In genomic region chr8:72365826-72366225, GRCm38 (mm10) we compare ENCODE assay signal across 9 mouse cellular contexts. TPM values are rescaled to one million over a fixed set of nuclear protein-coding genes. Genes with fewer than 3 reads are reported as not detected.
DNase-seq lines count a peak whose midpoint lies in the region; ATAC-seq and TF ChIP-seq lines count a peak whose summit lies in the region.
"Had no signal": no experiment of that assay in that cellular context is flagged by ENCODE, and none has a peak within 500 bp of the region (broad histone marks: within the 10 kb centered on the region; RNA-seq: fewer than 3 reads in every experiment).

No protein-coding gene starts in this region.

- peaks cover 100% of the 10 kb centered on the region for H3K36me3 ChIP-seq in forebrain, embryonic 10.5 days (replicated peaks)
- H3K36me3 ChIP-seq in heart, embryonic 16.5 days (ENCODE audit: control insufficient read depth, insufficient read depth), result peaks cover 49% of the 10 kb centered on the region
- peaks cover 34% of the 10 kb centered on the region for H3K36me3 ChIP-seq in liver, embryonic 14.5 days (replicated peaks; ENCODE audit: control insufficient read depth, insufficient read depth, low read depth)
- H3K36me3 ChIP-seq in neural tube, embryonic 14.5 days (ENCODE audit: control insufficient read depth, insufficient read depth, low read length), result peaks cover 58% of the 10 kb centered on the region

- H3K9ac ChIP-seq in heart, embryonic 16.5 days (ENCODE audit: low read length), result no peak overlapping the region
- no peak overlapping the region for H3K9ac ChIP-seq in liver, embryonic 14.5 days (replicated peaks)
- H3K9ac ChIP-seq in neural tube, embryonic 14.5 days (replicated peaks; ENCODE audit: low read depth, low read length), result no peak overlapping the region
- H3K9ac ChIP-seq: embryonic facial prominence, embryonic 12.5 days had no signal

- no peak overlapping the region for H3K27ac ChIP-seq in forebrain, embryonic 10.5 days
- H3K27ac ChIP-seq in heart, embryonic 16.5 days (ENCODE audit: low read length), result no peak overlapping the region
- H3K27ac ChIP-seq in liver, embryonic 14.5 days, result no peak overlapping the region
- H3K27ac ChIP-seq in neural tube, embryonic 14.5 days (ENCODE audit: low read depth, low read length), result no peak overlapping the region
- H3K27ac ChIP-seq: embryonic facial prominence, embryonic 12.5 days had no signal

- WGBS in forebrain, embryonic 10.5 days, result 26% methylated on average over 3 of the region's 3 CpGs
- 16% methylated on average over 3 of the region's 3 CpGs for WGBS in heart, embryonic 16.5 days
- 15% methylated on average over 3 of the region's 3 CpGs for WGBS in liver, embryonic 14.5 days (ENCODE audit: insufficient replicate concordance)
- 32% methylated on average over 3 of the region's 3 CpGs for WGBS in neural tube, embryonic 14.5 days

- no peak for TF ChIP-seq POLR2A in brain, embryonic 14.5 days (IDR thresholded peaks at IDR 0.05; ENCODE audit: borderline replicate concordance, extremely low read depth, insufficient read depth, insufficient read length, poor library complexity, severe bottlenecking)

- peak; percentile 83 for TF ChIP-seq CTCF in brain, embryonic 14.5 days (IDR thresholded peaks at IDR 0.05; ENCODE audit: borderline replicate concordance, extremely low read depth, insufficient read depth, insufficient read length)
- TF ChIP-seq CTCF in liver, embryonic 14.5 days (IDR thresholded peaks at IDR 0.05; ENCODE audit: low read depth), result peak; percentile 92

- no peaks in the 10 kb centered on the region for H3K4me1 ChIP-seq in forebrain, embryonic 10.5 days
- H3K4me1 ChIP-seq in heart, embryonic 16.5 days (ENCODE audit: control insufficient read depth, insufficient read depth, low read length), result peaks cover 6% of the 10 kb centered on the region; the same call in 1 of the 2 replicates
- no peaks in the 10 kb centered on the region for H3K4me1 ChIP-seq in liver, embryonic 14.5 days (replicated peaks; ENCODE audit: control insufficient read depth in 2 of 2, insufficient read depth in 2 of 2, low read length in 1 of 2)
- no peaks in the 10 kb centered on the region for H3K4me1 ChIP-seq in neural tube, embryonic 14.5 days (ENCODE audit: control insufficient read depth, insufficient read depth, low read length)
- H3K4me1 ChIP-seq: embryonic facial prominence, embryonic 12.5 days had no signal

- H3K9me3 ChIP-seq in forebrain, embryonic 10.5 days, result no peaks in the 10 kb centered on the region
- peaks cover 6% of the 10 kb centered on the region; the same call in 1 of the 2 replicates for H3K9me3 ChIP-seq in heart, embryonic 16.5 days (replicated peaks; ENCODE audit: control insufficient read depth, low read length)
- no peaks in the 10 kb centered on the region for H3K9me3 ChIP-seq in liver, embryonic 14.5 days (ENCODE audit: control insufficient read depth, low read length)
- no peaks in the 10 kb centered on the region for H3K9me3 ChIP-seq in neural tube, embryonic 14.5 days (ENCODE audit: control insufficient read depth, low read length)
- H3K9me3 ChIP-seq: embryonic facial prominence, embryonic 12.5 days had no signal

- ATAC-seq in heart, embryonic 16.5 days (replicated peaks; ENCODE audit: extremely low read depth, insufficient read depth, low FRiP score), result peak; percentile 49
- no peak for ATAC-seq in liver, embryonic 14.5 days (ENCODE audit: insufficient read depth)
- peak; percentile 79 for ATAC-seq in neural tube, embryonic 14.5 days (ENCODE audit: low read depth)

- H3K27me3 ChIP-seq in forebrain, embryonic 10.5 days (ENCODE audit: poor library complexity, severe bottlenecking), result no peaks in the 10 kb centered on the region
- H3K27me3 ChIP-seq in heart, embryonic 16.5 days (ENCODE audit: control insufficient read depth, insufficient read depth, low read length), result no peaks in the 10 kb centered on the region
- H3K27me3 ChIP-seq in liver, embryonic 14.5 days (ENCODE audit: control insufficient read depth, insufficient read depth, low read length), result no peaks in the 10 kb centered on the region
- no peaks in the 10 kb centered on the region for H3K27me3 ChIP-seq in neural tube, embryonic 14.5 days (ENCODE audit: control insufficient read depth, insufficient read depth, low read length)
- H3K27me3 ChIP-seq: embryonic facial prominence, embryonic 12.5 days had no signal

- TF ChIP-seq EP300 in liver, embryonic 14.5 days (IDR thresholded peaks at IDR 0.05; ENCODE audit: low read depth), result no peak

- no peak overlapping the region for H3K4me2 ChIP-seq in heart, embryonic 16.5 days (ENCODE audit: low read depth, low read length)
- H3K4me2 ChIP-seq in liver, embryonic 14.5 days (ENCODE audit: low read depth), result no peak overlapping the region
- no peak overlapping the region for H3K4me2 ChIP-seq in neural tube, embryonic 14.5 days (ENCODE audit: low read depth, low read length)
- H3K4me2 ChIP-seq: embryonic facial prominence, embryonic 12.5 days had no signal

- DNase-seq in CD4-positive, CD25-positive, alpha-beta regulatory T cell, adult 2 months (ENCODE audit: low read depth, low spot score), result peak; percentile 93
- DNase-seq in brain, embryonic 14.5 days (ENCODE audit: low read depth), result peak; percentile 77
- peak; percentile 24 for DNase-seq in forebrain, embryonic 10.5 days (ENCODE audit: extremely low spot score, low spot score)
- peak; percentile 87 to 88 for DNase-seq in kidney, postnatal 25 days
- peak in 2 of 3 experiments; percentile 25 to 26 for DNase-seq in liver, embryonic 14.5 days (ENCODE audit: low read depth in 3 of 3, low spot score in 3 of 3)
- DNase-seq in testis, postnatal 10 days (ENCODE audit: low spot score), result peak; percentile 89

- no peak overlapping the region for H3K4me3 ChIP-seq in forebrain, embryonic 10.5 days
- no peak overlapping the region for H3K4me3 ChIP-seq in heart, embryonic 16.5 days (ENCODE audit: low read length)
- H3K4me3 ChIP-seq in liver, embryonic 14.5 days (ENCODE audit: insufficient read depth in 1 of 2, low read depth in 2 of 2, low read length in 2 of 2), result no peak overlapping the region
- H3K4me3 ChIP-seq in neural tube, embryonic 14.5 days (ENCODE audit: low read depth, low read length), result no peak overlapping the region
- H3K4me3 ChIP-seq: embryonic facial prominence, embryonic 12.5 days had no signal

RNA-seq across cellular contexts. Expression of gene Klf2, which starts 47.0 kb away (rescaled TPM):
- 8.0 and 11.0 TPM in 2 replicates for polyA plus RNA-seq in brain, embryonic 14.5 days (2012; rRNA removed)
- polyA plus RNA-seq in forebrain, embryonic 10.5 days (2016; fragmentation: Nextera tagmentation; extraction: Ambion mirVana), result 2.6 and 3.0 TPM in 2 replicates
- 14.8 and 15.3 TPM in 2 replicates for polyA plus RNA-seq in heart, embryonic 16.5 days (2015; fragmentation: Nextera tagmentation; extraction: Ambion mirVana)
- 2.9 and 3.4 TPM in 2 replicates for polyA plus RNA-seq in liver, embryonic 14.5 days (2012; rRNA removed)
- 2.0 and 2.6 TPM in 2 replicates for polyA plus RNA-seq in liver, embryonic 14.5 days (2014; fragmentation: Nextera tagmentation; extraction: Ambion mirVana)
- polyA plus RNA-seq in neural tube, embryonic 14.5 days (2014; fragmentation: Nextera tagmentation; extraction: Ambion mirVana), result 4.3 and 6.7 TPM in 2 replicates

RNA-seq across cellular contexts. Expression of gene Eps15l1, which starts 55.4 kb away (rescaled TPM):
- polyA plus RNA-seq in brain, embryonic 14.5 days (2012; rRNA removed), result 94.8 and 102 TPM in 2 replicates
- 72.9 and 74.3 TPM in 2 replicates for polyA plus RNA-seq in forebrain, embryonic 10.5 days (2016; fragmentation: Nextera tagmentation; extraction: Ambion mirVana)
- polyA plus RNA-seq in heart, embryonic 16.5 days (2015; fragmentation: Nextera tagmentation; extraction: Ambion mirVana), result 38.8 and 40.2 TPM in 2 replicates
- 19.6 and 21.1 TPM in 2 replicates for polyA plus RNA-seq in liver, embryonic 14.5 days (2012; rRNA removed)
- 16.9 and 17.7 TPM in 2 replicates for polyA plus RNA-seq in liver, embryonic 14.5 days (2014; fragmentation: Nextera tagmentation; extraction: Ambion mirVana)
- polyA plus RNA-seq in neural tube, embryonic 14.5 days (2014; fragmentation: Nextera tagmentation; extraction: Ambion mirVana), result 63.3 and 66.1 TPM in 2 replicates

Comparison
In these comparisons a context has a peak if more than half of its experiments do, and no peak if none do; other contexts are left out.
1. DNase-seq: peak in every context shown above with its lines; median percentile 93 in CD4-positive, CD25-positive, alpha-beta regulatory T cell, adult 2 months; 89 in testis, postnatal 10 days; 88 in kidney, postnatal 25 days; 77 in brain, embryonic 14.5 days; 26 in liver, embryonic 14.5 days; 24 in forebrain, embryonic 10.5 days.